Mouse (Mus musculus) gastrocnemius, adult 2 months (tissue): Measurements from ENCODE around the gene Elovl6. TPM values are rescaled to one million over a fixed set of nuclear protein-coding genes. Genes with fewer than 3 reads are reported as not detected.

Experiments used
- DNase-seq: peaks from one replicate; pipeline ENCODE4 v3.0.0; 2022
- H3K27ac ChIP-seq: fragments of 200-600 bp; 2 replicates; pipeline ENCODE4 v1.8.1; 2022; ENCODE audit warnings: mild to moderate bottlenecking
- H3K4me3 ChIP-seq: fragments of 200-600 bp; 2 replicates; pipeline ENCODE4 v1.8.1; 2022; ENCODE audit warnings: mild to moderate bottlenecking, moderate library complexity
- CTCF ChIP-seq: fragments of 200-600 bp; IDR thresholded peaks from 2 replicates; pipeline ENCODE4 v1.8.1; 2022; ENCODE audit warnings: antibody characterized with exemption, mild to moderate bottlenecking, moderate library complexity
- intact Hi-C: fragments of 180-260 bp; cut with DNase I; formaldehyde crosslinking; loops from one replicate; pipeline ENCODE4 v1.15.1; 2025
- long read RNA-seq, 2 experiments: library from polyadenylated mRNA; stranded (forward); transcript quantifications; one replicate each; pipeline ENCODE4 v2.0.0; 2021
- total RNA-seq, 2 experiments: library from RNA; stranded (reverse); gene quantifications; 2 replicates each; pipeline ENCODE4 v1.2.3; 2021

Elovl6 gene
- total RNA-seq = under 1 TPM; 0.33 to 0.89 TPM
- long read RNA-seq, experiment 1 = 0 reads
- long read RNA-seq, experiment 2 = 0 reads

GRCm38 (mm10) chr3:129532180-129532864 lies at the start of gene Elovl6:
Elovl6 (plus strand) TSS chr3:129532355.
- intact Hi-C loops = loop anchor here (5.0 kb wide), 2 partner anchors 100 to 150 kb away; no protein-coding TSS in a partner anchor

DNA sequence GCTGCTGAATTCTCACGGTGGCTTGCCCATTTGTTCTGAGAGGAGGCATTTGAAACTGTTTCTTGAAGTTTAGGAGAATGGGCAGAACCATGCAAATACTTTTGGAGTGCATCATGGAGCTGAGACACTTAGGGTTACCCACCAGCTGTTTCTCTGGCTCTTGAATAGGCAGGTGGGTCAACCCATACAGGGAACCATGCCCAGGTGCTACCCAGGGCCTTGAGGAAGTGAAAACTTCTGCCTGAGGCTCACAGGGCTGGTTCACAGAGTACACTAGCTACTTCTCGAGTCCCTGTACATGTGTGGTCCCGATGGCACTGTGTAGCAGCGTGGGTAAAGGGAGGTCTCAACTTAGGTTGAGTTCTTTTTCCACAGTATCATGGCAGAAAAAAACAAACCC lies 43.4 kb upstream of the Elovl6 start:
- intact Hi-C loops = no loop called here
- no peak for TF ChIP-seq CTCF
- Histone ChIP-seq H3K27ac (no peak overlapping the region), H3K4me3 (no peak overlapping the region)
- no peak for DNase-seq

More at GRCm38 (mm10) chr3:129532180-129532864, at the start of gene Elovl6:
- H3K4me3 ChIP-seq = peak within 1 kb of the TSS; percentile 91
- no peak for TF ChIP-seq CTCF
- H3K27ac ChIP-seq = peak within 1 kb of the TSS; percentile 82
- DNase-seq = peak; percentile 51

GRCm38 (mm10) chr3:129494123-129494522 lies 38.0 kb upstream of the Elovl6 start:
- H3K27ac ChIP-seq = no peak overlapping the region
- intact Hi-C loops = no loop called here
- no peak overlapping the region for H3K4me3 ChIP-seq
- TF ChIP-seq CTCF = no peak
- no peak for DNase-seq

- Histone ChIP-seq H3K4me3 (no peak overlapping the region), H3K27ac (no peak overlapping the region)
- no peak for TF ChIP-seq CTCF
- intact Hi-C loops = no loop called here
- no peak for DNase-seq
Measured at GRCm38 (mm10) chr3:129494731-129495130, 37.4 kb upstream of the Elovl6 start.

DNA sequence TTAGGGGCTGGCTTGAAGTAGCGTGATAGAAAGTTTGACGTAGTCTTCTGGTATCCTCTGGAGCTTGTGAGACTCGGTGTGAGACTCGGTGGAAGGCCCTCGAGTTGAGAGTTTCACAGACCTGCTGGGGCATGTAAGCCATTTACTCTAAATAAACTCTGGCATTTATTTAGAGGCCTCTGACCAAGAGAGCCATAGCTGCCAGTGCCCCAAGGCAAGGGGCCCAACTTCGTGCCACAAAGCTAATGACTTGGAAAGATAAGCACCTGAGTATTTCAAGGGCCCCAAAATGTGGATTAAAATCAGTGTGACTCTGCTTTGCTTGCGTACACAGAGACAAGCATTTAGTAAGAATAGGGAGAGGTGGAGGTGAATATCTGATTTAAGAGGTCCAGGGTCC lies 28.4 kb upstream of the Elovl6 start:
- Histone ChIP-seq H3K27ac (no peak overlapping the region), H3K4me3 (no peak overlapping the region)
- no peak for DNase-seq
- intact Hi-C loops = no loop called here
- no peak for TF ChIP-seq CTCF

GRCm38 (mm10) chr3:129504928-129505327 lies 27.2 kb upstream of the Elovl6 start:
- no peak for TF ChIP-seq CTCF
- Histone ChIP-seq H3K27ac (no peak overlapping the region), H3K4me3 (no peak overlapping the region)
- no peak for DNase-seq
- intact Hi-C loops = no loop called here

- no peak for TF ChIP-seq CTCF
- Histone ChIP-seq H3K4me3 (no peak overlapping the region), H3K27ac (no peak overlapping the region)
- intact Hi-C loops = no loop called here
- no peak for DNase-seq
Measured at GRCm38 (mm10) chr3:129507736-129508135, 24.4 kb upstream of the Elovl6 start.

DNA sequence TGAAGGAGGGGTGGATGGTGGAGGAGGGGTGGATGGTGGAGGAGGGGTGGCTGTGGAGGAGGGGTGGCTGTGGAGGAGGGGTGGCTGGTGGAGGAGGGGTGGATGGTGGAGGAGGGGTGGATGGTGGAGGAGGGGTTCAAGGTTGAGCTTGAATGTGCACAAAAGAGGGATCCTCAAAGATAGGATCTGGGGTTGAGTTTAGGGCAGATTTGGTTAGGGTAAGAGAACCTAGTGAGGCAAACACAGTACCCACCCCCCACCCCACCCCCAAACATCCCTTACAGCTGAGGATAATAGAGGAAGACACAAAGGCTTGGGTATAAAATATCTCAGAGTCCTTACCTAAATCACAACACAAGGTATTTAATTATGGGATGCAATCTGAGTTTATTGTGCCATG lies 23.6 kb upstream of the Elovl6 start:
- intact Hi-C loops = no loop called here
- no peak for DNase-seq
- no peak for TF ChIP-seq CTCF
- no peak overlapping the region for H3K27ac ChIP-seq
- no peak overlapping the region for H3K4me3 ChIP-seq

DNA sequence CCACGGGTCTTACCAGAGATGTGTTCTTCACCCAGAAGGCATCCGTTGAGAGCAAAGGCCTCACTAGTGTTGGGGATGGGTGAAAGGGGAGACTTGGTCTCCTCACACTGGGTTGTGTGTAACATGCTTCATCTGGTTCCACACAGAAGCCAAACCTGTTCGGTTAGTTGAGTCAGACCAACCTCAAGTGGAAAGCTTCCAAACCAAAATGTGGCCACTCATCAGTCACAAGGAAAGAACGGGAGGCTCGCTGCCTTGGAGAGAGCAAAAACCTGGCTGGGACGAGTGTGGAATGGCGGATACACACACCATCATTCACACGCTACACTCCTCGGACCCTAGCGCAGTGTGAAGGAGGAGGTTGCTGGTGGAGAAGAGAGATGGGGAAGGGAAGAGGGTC lies 22.4 kb upstream of the Elovl6 start:
- H3K4me3 ChIP-seq = no peak overlapping the region
- no peak for TF ChIP-seq CTCF
- H3K27ac ChIP-seq = no peak overlapping the region
- intact Hi-C loops = no loop called here
- no peak for DNase-seq

DNA sequence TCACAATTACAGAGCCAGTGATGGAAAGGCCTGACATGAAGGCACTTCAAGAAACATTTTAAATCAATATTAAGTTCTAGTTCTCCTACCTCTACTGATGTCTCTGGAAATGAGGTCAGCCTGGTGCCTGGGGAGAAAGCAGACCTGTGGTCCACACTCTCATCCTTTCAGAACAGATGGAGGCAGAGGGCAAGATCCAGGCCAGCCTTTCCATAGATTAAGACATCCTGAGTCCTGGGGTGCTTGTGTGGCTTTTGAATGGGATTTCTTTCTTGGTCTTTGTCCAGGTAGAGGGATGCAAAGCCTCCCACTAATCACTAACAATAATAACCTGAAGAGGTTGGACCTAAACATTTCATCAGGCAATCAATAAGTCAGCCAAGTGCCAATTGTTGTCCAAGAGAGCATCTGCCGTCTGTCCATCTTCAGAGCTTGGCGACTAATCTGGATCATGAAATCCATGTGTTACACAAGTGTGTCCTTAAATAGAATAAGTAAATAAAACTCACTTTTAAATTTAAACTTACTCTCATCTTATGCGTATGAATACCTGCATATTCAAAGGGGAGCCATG lies 16.2 kb upstream of the Elovl6 start:
- DNase-seq = no peak
- no peak for TF ChIP-seq CTCF
- intact Hi-C loops = no loop called here
- H3K4me3 ChIP-seq = no peak overlapping the region
- no peak overlapping the region for H3K27ac ChIP-seq

DNA sequence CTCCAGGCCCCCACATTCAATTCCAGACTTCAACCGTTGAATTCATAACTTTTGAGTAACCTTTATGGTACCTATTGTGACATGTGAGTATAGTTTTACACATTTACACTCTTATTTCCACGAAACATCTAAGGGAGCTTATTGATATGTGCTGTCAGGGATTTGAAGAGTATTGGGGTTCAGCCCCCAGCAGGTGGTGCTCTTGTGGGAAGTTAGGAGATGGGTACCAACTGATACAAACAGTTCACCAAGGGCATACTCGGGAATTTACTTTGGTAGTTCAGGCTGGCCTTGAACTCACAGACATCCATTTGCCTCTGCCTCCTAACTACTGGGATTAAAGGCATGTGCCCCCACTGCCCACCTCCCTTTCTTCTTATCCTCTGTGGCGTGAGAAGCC lies 11.7 kb upstream of the Elovl6 start:
- peak; percentile 41; the same call in 1 of the 2 replicates for TF ChIP-seq CTCF
- intact Hi-C loops = no loop called here
- Histone ChIP-seq H3K4me3 (no peak overlapping the region), H3K27ac (no peak overlapping the region)
- peak; percentile 26 for DNase-seq

- intact Hi-C loops = no loop called here
- Histone ChIP-seq H3K27ac (no peak overlapping the region), H3K4me3 (no peak overlapping the region)
- no peak for TF ChIP-seq CTCF
- no peak for DNase-seq
Measured at GRCm38 (mm10) chr3:129523456-129524143, 8.6 kb upstream of the Elovl6 start.

DNA sequence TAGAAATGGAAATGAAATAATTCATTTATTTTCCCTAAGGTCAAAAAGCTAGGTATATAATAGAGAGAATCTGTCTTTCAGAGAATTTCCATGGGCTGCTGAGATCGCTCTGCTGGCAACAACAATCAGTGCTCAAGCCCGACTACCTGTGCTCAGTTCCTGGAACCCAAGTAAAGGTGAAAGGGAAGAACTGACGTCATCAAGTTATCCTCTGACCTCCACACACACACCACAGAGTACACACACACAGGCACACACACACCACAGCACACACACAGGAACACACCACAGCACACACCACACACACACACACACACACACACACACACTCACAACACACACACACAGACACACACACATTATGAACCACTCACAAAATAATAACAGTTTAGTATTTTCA lies 5.1 kb upstream of the Elovl6 start:
- Histone ChIP-seq H3K4me3 (no peak overlapping the region), H3K27ac (no peak overlapping the region)
- intact Hi-C loops = no loop called here
- no peak for DNase-seq
- no peak for TF ChIP-seq CTCF
